Mouse (Mus musculus) cerebellum, adult 11 months (tissue): ENCODE results near the gene Mn1.
A peak's percentile ranks its signal among the peaks of the same experiment; 100 is the strongest.

ENCODE experiments used
- DNase-seq: peaks from one replicate; pipeline ENCODE4 v3.0.0; 2022

The Mn1 gene

DNA sequence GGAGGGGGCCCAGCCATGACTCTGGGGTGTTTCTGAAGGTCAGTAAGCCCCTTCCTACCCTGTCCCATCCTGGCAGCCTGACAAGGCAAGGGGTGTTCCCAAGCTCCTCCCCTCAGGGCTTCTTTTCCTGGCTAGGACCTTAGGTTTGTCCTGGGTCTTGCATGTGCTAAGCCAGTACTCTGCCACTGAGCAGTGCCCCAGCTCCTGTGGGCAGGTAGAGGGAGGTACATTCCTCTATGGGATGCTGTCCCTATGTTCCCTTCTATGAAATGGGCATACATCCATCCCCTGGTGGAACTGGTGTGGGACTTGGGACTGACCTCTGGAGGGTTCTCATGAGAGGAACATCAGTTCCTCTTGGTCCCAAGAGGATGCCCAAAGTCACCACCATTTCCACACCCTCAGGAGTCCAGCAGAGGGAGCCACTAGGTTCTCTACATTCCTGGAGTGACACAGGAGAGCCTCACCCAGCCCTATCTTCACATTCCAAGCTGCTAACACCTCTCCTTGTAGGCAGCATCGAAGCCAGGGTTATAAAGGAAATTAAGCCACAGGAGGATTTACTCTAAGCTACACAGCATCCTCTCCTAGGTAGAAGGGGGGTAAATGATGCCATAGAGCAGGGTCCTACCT is 7.6 kb upstream of the Mn1 start:
- no peak for DNase-seq

DNA sequence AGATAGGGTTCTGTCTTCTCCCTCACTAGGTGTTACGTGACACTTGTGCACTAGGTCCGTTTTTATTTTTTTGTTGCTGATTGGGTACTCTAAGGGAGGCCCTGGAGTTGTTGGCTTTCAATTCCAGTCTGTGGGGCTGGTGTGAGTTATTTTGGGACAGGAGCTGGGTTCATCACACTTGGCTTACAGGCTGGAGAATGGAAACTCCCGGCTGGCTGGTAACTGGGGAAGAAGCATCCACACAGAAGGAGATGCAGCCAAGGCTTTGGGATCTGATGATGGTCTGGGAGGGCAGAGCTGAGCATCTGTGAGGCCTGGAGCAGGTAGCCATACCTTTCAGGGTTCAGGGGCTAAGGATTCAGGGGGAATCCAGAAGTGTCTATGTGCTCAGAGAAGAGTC is 6.5 kb upstream of the Mn1 start:
- DNase-seq, result no peak

DNA sequence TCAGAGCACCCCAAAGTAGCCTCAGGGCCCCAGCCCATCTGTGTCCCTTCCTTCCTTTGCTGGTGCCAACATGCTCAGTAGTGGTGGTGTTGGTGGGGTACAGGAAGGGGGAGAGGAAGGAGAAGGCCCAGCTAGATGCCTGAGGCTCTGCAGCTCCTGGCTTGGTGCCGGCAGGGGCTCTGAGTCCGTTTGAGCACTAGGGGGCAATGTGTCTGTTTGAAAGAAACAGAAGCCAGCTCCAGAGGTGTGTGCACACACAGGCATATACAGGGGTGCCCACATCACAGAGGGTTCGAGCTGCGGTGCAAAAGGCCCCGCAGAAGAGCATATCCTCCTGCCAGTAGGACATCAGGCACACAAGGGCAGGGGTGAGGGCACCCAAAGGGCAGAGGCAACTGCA is 3.0 kb upstream of the Mn1 start:
- peak; percentile 13 for DNase-seq

DNA sequence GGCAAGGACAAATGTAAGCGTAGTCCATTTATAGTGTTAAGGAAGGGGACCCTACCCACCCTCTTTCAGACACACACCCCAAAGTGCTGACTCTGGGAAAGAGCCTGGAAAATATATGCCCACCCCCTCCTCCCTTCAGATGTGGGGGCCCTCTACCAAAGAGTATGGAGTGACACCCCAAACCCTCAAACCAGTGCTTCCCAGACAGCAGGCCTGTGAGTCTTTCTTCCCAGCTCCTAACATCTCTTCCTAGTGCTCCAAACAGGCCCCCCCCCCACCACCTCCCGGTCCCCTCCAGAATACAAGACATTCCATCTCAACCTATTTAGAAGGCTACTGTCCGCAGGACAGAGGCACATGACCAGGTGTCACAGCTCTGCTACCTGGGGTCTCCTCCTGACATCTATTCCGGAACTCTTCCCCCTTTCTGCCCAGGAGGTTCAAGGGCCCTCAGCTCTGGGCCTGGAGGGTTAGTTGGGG is 2.4 kb upstream of the Mn1 start:
- DNase-seq, result no peak

DNA sequence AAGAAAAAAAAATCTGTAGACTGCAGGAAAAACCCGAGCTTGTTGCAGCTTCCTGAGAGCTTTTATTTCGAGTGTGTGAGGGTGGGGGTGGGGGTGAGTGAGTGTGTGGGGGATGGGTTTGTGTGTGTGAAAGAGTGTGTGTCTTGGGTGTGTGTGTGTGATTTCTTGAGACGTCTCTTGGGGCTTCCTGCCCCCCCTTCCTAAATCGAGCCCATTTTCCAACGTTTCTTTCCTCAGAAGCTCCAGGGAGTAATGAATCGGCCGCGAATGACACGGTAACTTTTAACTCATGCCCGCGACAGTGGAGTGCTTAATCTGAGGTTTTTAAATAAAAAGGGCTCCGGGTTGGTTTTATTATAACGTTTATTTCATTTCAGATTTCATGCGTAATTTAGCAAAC is 1.6 kb upstream of the Mn1 start:
- no peak for DNase-seq

DNA sequence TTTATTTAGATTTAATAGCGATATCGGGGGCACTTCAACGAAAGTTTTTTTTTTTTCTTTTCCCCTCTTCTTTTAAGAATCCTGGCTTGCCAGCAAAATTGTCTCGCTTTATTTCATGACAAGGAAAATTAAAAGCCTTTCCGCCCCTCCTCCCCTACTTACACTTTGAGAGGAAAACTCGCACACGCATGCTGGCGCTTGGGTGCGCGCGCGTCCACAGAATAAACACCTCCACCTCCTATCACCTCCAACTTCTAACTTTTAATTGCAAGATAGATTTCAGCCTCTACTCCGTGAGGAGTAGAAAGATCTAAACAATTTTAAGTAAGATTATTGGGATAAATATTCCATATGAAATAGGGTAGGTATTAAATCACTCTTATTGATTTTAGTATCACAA is 1.1 kb upstream of the Mn1 start:
- DNase-seq, result no peak

DNA sequence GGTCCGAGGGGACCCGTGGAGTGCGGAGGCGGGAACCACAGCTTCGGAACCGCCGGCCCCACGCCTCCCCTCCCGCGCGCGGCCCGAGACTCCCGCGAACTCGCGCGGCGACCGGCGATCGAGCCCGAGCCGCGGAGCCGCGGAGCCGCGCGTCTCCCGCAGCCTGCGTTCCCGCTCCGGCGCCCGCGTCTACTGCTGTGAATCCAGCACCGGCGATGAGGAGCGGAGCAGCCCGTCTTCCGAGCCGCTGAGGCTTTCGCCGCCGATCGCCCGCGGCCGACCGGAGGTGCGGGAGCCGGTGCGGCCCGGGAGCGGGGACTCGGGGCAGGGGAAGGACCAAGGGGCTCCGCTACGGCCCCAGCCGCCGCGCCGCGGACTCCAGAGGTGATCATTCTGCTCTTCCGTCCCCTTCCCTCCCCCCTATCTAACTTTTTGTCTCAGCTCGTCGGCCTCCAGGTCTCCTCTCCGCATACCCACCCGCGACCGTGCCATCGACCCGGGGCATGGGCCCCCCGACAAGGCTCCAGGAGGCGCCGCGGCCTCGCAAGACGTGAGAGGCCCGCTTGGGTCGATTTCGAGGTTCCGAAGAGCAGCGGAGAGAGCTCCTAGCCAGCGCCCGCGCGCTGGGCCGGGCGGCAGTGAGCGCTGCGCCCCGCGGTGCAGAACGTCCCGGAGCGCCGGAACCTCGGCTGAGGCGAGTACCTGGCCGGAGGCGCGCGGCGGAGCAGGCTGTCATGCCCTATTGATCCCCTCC is 393 bp downstream of the Mn1 start:
- no peak for DNase-seq

DNA sequence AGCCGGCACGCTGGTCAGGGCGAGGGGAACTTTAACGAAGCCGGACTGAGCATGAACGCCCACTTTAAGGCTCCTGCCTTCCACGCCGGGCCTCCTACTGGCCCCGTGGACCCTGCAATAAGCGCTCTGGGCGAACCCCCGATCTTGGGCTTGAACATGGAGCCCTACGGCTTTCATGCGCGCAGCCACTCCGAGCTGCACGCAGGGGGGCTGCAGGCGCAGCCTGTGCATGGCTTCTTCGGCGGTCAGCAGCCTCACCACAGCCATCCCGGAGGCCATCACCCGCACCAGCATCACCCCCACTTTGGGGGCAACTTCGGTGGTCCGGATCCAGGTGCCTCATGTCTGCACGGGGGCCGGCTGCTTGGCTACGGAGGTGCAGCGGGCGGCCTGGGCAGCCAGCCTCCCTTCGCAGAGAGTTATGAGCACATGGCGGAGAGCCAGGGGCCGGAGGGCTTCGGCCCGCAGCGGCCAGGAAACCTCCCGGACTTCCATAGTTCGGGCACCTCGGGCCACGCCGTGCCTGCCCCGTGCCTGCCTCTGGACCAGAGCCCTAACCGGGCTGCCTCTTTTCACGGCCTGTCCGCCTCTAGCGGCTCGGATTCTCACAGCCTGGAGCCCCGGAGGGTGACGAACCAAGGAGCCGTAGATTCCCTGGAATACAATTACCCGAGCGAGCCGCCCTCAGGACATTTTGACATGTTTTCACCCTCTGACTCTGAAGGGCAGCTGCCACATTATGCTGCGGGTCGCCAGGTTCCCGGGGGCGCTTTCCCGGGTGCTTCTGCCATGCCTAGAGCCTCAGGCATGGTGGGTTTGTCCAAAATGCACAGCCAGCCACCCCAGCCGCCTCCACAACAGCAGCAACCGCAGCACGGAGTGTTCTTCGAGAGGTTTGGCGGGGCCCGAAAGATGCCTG is 1.3 kb downstream of the Mn1 start:
- no peak for DNase-seq

DNA sequence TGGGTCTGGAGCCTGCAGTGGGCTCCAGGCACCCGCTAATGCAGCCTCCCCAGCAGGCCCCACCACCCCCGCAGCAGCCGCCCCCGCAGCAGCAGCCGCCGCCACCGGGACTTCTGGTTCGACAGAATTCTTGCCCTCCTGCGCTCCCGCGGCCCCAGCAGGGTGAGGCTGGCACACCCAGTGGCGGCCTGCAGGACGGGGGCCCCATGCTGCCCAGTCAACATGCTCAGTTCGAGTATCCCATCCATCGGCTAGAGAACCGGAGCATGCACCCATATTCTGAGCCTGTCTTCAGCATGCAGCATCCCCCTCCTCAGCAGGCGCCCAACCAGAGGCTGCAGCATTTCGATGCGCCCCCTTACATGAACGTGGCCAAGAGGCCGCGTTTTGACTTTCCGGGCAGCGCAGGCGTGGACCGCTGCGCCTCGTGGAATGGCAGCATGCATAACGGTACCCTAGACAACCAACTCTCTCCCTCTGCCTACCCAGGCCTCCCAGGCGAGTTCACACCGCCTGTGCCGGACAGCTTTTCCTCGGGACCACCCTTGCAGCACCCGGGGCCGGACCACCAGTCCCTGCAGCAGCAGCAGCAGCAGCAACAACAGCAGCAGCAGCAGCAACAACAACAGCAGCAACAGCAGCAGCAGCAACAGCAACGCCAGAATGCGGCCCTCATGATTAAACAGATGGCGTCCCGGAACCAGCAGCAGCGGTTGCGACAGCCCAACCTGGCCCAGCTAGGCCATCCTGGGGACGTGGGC is 2.1 kb downstream of the Mn1 start:
- no peak for DNase-seq

DNA sequence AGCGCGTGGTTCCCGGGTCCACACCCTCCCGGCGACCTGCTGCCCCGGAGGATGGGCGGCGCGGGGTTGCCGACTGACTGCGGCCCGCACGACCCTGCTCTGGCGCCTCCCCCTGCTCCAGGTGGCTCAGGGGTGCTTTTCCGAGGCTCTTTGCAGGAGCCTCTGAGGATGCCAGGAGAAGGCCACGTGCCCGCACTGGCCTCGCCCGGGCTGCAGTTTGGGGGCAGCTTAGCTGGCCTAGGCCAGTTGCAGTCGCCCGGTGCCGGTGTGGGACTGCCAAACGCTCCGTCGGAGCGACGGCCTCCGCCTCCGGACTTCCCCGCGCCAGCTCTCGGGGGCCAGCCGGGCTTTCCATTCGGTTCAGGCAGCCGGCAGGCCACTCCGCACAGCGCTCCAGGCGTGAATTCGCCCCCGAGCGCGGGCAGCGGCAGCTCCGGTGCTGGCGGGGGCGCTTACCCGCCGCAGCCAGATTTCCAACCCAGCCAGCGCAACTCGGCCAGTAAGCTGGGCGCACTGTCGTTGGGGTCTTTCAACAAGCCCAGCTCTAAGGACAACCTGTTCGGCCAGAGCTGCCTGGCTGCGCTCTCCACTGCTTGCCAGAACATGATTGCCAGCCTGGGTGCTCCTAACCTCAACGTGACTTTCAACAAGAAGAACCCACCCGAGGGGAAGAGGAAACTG is 3.0 kb downstream of the Mn1 start:
- DNase-seq, result no peak

DNA sequence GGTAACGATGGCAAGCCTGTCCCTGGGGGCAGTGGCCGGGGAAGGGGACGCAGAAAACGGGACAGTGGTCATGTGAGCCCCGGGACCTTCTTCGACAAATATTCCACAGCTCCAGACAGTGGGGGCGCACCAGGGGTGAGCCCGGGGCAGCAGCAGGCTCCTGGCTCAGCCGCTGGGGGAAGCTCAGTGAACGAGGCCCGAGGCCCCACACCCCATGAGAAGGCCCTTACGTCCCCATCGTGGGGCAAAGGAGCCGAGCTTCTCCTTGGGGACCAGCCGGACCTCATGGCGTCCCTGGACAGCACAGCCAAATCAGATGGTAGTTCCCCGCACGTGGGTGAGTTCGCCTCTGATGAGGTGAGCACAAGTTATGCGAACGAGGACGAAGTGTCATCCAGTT is 3.7 kb downstream of the Mn1 start:
- no peak for DNase-seq

DNA sequence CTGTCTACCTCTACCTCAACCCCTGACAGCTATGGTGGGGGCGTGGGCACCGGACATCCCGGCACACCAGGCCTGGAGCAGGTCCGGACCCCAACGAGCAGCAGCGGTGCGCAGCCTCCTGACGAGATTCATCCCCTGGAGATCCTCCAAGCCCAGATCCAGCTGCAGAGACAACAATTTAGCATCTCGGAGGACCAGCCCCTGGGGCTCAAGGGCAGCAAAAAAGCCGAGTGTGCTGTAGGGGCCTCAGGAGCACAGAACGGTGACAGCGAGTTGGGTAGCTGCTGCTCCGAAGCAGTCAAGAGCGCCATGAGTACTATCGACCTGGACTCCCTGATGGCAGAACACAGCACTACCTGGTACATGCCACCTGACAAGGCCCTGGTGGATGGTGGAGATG is 4.3 kb downstream of the Mn1 start:
- DNase-seq, result no peak

DNA sequence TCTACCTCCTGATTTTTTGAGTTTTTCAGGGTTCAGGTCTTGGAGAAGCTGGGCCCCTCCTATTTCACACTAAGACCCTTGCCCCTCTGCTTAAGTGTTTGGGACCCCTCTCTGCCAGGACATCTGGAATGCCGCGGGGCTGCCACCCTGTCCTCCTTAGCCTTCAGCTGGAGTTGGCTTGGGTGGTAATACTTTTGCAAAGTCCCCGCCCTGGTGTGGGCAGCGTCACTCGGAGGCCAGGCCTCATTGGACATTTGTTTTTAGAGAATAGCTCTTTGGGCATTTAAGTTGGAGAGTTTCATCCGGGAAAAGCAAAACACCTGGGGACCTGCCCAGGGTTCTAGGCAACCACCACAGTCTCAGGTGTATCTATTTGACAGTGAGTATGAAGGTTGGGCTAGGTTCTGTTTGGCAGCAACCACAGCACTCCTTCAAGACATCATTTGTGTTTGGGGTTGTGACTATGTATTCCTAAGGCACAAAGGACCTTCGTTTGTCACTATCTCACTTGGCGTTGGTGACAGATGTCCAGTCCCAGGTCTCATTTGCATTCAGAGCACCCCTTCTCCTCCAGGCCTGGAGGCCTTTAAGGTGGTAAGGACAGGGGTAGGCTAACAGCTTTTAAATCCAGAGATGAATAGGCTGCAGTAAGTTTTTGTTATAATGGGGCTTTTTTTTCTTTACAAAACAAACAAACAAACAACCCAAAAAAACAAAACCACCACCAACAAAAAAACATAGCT is 5.1 kb downstream of the Mn1 start:
- no peak for DNase-seq

DNA sequence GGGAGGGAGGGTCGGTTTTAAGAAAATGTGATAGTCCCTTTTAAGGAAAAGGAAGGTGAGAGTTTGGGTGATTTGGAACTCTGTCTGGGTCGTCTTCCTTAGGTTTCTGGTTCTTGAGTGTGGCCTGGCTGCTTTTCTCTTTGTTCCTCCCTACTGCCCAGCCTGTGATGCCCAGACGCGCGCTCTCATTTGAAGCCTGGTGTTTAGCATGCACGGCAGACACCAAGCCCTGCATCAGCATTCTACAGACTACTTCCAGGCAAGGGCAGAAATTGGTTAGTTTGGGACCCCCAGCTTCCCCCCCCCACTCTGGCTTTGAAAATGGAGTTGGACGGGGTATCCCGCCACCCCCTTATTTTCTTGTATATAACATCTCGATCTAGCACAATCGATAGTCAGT is 5.8 kb downstream of the Mn1 start:
- no peak for DNase-seq

DNA sequence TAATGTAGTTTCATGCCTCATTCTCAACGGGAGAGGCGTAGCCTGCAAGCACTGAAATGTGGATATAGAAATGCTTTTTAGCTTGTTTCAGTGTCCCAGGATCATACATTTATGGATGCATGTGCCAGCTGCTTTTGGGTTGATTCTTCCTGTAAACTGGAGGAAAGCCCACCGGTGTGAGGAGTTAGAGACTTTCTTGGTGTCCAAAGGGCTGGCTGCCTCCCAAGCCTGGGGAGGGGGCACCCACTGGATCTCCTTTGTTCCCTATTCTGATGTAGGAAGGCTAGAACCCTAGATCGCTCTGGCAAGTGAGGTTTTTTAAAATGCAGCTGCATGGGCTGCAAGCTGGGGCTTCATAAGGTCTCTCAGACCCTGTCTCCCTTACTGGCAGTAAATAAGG is 6.5 kb downstream of the Mn1 start:
- no peak for DNase-seq

DNA sequence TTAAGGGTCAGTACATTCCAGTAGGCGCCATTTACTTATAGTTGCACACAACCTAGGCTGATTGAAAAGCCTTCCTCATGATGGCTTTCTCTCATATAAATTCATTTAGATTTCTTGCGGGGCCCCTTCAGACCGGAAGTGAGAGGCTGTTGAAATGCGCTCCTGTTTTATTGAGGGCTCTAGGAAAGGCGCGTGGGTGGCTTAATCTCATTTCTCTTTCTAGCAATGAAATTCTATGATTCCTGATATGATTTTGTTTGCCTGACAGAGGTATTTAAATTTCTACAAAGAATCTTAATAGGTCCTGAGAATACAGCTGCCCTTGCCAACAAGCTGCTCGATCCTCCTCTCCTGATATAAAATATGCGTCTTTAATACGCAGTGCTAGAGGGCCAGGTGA is 8.7 kb downstream of the Mn1 start:
- DNase-seq, result no peak

DNA sequence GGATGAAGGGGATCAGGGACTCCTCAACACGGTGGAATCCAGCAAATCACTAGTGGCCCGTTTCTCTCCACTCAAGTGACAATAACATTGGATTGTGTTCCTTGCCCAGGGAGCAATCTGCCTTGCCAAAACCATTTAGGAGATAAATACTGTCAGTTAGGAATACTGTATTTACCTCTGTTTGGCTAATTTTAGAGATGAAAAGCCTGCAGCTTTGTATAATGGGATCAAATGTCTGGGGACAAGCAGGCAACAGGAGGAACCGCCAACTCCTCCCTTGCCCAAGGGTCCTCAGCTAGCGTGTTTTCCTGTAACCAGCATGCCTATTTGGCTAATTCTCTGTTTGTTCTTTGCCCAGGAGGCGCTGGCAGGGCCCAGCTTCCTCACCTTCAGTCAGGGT is 9.1 kb downstream of the Mn1 start:
- no peak for DNase-seq

DNA sequence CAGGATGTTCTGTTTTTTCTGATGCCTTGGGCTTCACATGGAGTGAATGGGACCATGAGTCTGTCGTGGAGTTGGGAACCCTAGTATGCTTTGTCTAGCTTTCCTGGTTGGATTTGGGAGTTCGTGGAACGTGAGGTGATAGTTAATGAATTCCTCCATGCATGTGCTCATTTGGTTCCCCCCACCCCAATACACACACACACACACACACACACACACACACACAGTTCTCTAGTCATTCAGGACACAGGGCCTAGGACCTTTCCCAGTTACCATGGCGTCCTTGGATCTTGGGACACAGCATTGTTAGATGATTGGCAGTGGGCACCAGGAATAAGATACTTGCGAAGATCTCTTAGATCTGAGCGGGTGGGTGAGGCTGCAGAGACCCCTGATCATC is 11.7 kb downstream of the Mn1 start:
- no peak for DNase-seq

DNA sequence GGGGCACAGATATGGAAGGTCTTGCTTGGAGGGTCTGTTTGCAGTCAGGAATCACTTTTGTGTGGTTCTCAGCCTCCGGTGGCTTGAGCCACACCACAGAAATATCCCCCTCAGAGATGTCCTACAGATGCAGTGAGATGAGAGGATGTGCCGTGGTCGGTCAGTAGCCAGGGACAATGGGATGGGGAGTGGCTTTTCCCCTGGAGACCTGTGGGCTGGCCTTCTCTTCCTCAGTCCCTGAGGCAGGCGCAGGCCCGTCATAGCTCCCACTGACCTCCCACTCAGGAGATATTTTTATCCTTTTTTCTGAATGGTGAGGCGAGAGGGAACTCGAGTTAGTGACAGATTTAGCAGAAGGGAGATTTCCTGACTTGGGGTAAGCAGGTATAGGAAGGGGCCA is 12.6 kb downstream of the Mn1 start:
- DNase-seq, result no peak

DNA sequence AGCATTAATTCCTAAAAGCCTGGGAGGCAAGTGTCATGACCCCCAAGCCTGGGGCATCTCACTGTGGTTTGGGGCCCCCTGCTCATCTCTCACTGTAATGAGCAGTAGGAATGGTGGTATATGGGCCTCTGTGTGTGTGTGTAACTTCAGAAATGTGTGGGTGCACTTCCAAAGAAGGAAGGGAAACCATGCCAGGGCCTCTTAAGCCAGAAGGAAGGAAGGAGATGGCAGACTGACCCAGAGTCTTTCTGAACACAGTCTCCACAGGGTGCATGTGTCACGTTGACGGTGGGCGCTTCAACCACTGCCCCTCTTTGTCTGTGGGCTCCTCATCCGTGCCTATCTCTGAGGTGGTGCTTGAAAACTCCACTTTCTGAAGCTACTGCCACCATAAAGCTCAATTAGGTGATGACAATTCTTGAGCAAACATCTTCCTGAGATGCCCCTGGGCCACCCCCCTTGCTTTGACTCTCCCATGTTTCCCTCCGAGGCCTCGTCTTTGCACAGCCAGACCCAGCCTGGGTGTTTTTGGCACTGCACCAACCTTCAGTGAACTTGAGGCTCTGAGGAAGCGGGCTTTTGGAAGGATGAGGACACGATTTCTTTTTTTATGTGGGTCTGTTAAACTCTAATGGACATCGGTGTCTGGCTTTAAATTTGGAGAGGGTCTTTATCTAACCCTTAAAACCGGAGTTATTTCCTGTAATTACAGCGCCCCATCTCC is 14.0 kb downstream of the Mn1 start:
- no peak for DNase-seq

DNA sequence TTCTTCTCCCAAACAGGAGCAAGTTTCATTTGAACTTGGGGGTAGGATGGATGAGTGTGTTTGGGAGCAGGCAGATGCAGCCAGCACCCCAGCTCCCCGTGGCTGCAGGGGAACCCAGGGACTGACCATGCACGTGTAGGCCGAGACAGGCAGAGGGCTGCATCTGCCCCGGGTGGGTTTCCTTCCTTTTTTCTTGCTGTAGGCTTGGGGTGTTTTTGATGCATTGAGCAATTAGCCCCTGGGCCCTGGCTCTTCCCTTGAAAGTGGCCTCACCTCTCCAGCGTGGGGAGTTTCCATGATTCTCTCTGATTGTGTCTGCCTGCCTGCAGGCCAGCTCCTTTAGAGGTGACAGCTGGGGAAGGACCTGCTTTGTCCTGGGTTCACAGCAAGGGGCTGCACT is 15.7 kb downstream of the Mn1 start:
- DNase-seq, result no peak
